Mouse (Mus musculus): Measurements from ENCODE around the gene Caml. TPM values are rescaled to one million over a fixed set of nuclear protein-coding genes. Genes with fewer than 3 reads are reported as not detected.

The Caml gene
- polyA plus RNA-seq, 1 experiment from 2014 or later: 64.7 TPM

Other genes with a start within 250 kb of the Caml start
- gene Slc34a1, start 224.8 kb upstream of the Caml start, polyA plus RNA-seq (2015; fragmentation: Nextera tagmentation; extraction: Ambion mirVana): 0.11 TPM in 1 of 2 replicates, not detected in the other
- not detected in 2 replicates for gene Pfn3, start 207.8 kb upstream of the Caml start, polyA plus RNA-seq (2015; fragmentation: Nextera tagmentation; extraction: Ambion mirVana)
- gene F12, start 196.2 kb upstream of the Caml start, polyA plus RNA-seq (2015; fragmentation: Nextera tagmentation; extraction: Ambion mirVana): 0.16 TPM in 1 of 2 replicates, not detected in the other
- gene Grk6, start 177.9 kb upstream of the Caml start, polyA plus RNA-seq (2015; fragmentation: Nextera tagmentation; extraction: Ambion mirVana): 43.8 and 45.1 TPM in 2 replicates
- gene Prr7, start 158.7 kb upstream of the Caml start, polyA plus RNA-seq (2015; fragmentation: Nextera tagmentation; extraction: Ambion mirVana): 1.5 TPM in 2 replicates
- gene Dbn1, start 134.9 kb upstream of the Caml start, polyA plus RNA-seq (2015; fragmentation: Nextera tagmentation; extraction: Ambion mirVana): 190 and 193 TPM in 2 replicates
- gene Pdlim7, start 109.3 kb upstream of the Caml start, polyA plus RNA-seq (2015; fragmentation: Nextera tagmentation; extraction: Ambion mirVana): 165 and 180 TPM in 2 replicates
- 5.5 and 6.3 TPM in 2 replicates for gene Dok3, start 93.7 kb upstream of the Caml start, polyA plus RNA-seq (2015; fragmentation: Nextera tagmentation; extraction: Ambion mirVana)
- 61.4 and 66.2 TPM in 2 replicates for gene Ddx41, start 86.3 kb upstream of the Caml start, polyA plus RNA-seq (2015; fragmentation: Nextera tagmentation; extraction: Ambion mirVana)
- gene Fam193b, start 51.9 kb upstream of the Caml start, polyA plus RNA-seq (2015; fragmentation: Nextera tagmentation; extraction: Ambion mirVana): 43.4 and 46.0 TPM in 2 replicates
- 163 and 178 TPM in 2 replicates for gene Tmed9, start 49.3 kb upstream of the Caml start, polyA plus RNA-seq (2015; fragmentation: Nextera tagmentation; extraction: Ambion mirVana)
- gene B4galt7, start 23.1 kb upstream of the Caml start, polyA plus RNA-seq (2015; fragmentation: Nextera tagmentation; extraction: Ambion mirVana): 30.3 and 32.3 TPM in 2 replicates
- gene Ddx46, start 12.0 kb downstream of the Caml start, polyA plus RNA-seq (2015; fragmentation: Nextera tagmentation; extraction: Ambion mirVana): 31.0 and 32.1 TPM in 2 replicates
- 59.5 and 60.3 TPM in 2 replicates for gene B230219D22Rik, start 70.1 kb downstream of the Caml start, polyA plus RNA-seq (2015; fragmentation: Nextera tagmentation; extraction: Ambion mirVana)
- 98.3 and 105 TPM in 2 replicates for gene Txndc15, start 91.6 kb downstream of the Caml start, polyA plus RNA-seq (2015; fragmentation: Nextera tagmentation; extraction: Ambion mirVana)
- gene Pcbd2, start 104.4 kb downstream of the Caml start, polyA plus RNA-seq (2015; fragmentation: Nextera tagmentation; extraction: Ambion mirVana): 50.3 and 53.0 TPM in 2 replicates
- gene Catsper3, start 161.6 kb downstream of the Caml start, polyA plus RNA-seq (2015; fragmentation: Nextera tagmentation; extraction: Ambion mirVana): 0.17 TPM in 1 of 2 replicates, not detected in the other
- 45.9 and 46.9 TPM in 2 replicates for gene Pitx1, start 213.2 kb downstream of the Caml start, polyA plus RNA-seq (2015; fragmentation: Nextera tagmentation; extraction: Ambion mirVana)

Measured in embryonic facial prominence, embryonic 15.5 days (tissue).